Mouse (Mus musculus): ENCODE measurements around the gene Plce1. TPM values are rescaled to one million over a fixed set of nuclear protein-coding genes. Genes with fewer than 3 reads are reported as not detected.

Gene Plce1
- polyA plus RNA-seq, 1 experiment from 2014 or later = 0.60 TPM

- no peak for ATAC-seq
- Histone ChIP-seq H3K27me3 (ENCODE audit: insufficient read depth, low read length) (no peaks in the 10 kb centered on the region), H3K27ac (ENCODE audit: low read depth) (no peak overlapping the region), H3K9me3 (ENCODE audit: low read length) (no peaks in the 10 kb centered on the region), H3K36me3 (replicated peaks; ENCODE audit: insufficient read depth, low read length) (peaks cover 57% of the 10 kb centered on the region), H3K4me3 (ENCODE audit: low read depth, low read length) (no peak overlapping the region), H3K9ac (replicated peaks) (no peak overlapping the region), H3K4me2 (ENCODE audit: low read depth, low read length) (no peak overlapping the region), H3K4me1 (ENCODE audit: insufficient read depth) (no peaks in the 10 kb centered on the region)
- no peak for DNase-seq
- TF ChIP-seq EP300 (IDR thresholded peaks at IDR 0.05; ENCODE audit: low read depth) = no peak
- no peak for TF ChIP-seq CTCF (IDR thresholded peaks at IDR 0.05; ENCODE audit: low read depth)
- 86% methylated on average over 1 of the region's 1 CpGs for WGBS (ENCODE audit: insufficient replicate concordance)
Observed at GRCm38 (mm10) chr19:38798291-38798690, 317.4 kb downstream of the Plce1 start.

GRCm38 (mm10) chr19:38798801-38799200 lies 317.9 kb downstream of the Plce1 start:
- Histone ChIP-seq H3K4me2 (ENCODE audit: low read depth, low read length) (no peak overlapping the region), H3K4me3 (ENCODE audit: low read depth, low read length) (no peak overlapping the region), H3K27ac (ENCODE audit: low read depth) (no peak overlapping the region), H3K4me1 (ENCODE audit: insufficient read depth) (no peaks in the 10 kb centered on the region), H3K9me3 (ENCODE audit: low read length) (no peaks in the 10 kb centered on the region), H3K36me3 (replicated peaks; ENCODE audit: insufficient read depth, low read length) (peaks cover 58% of the 10 kb centered on the region), H3K9ac (replicated peaks) (no peak overlapping the region), H3K27me3 (ENCODE audit: insufficient read depth, low read length) (no peaks in the 10 kb centered on the region)
- TF ChIP-seq EP300 (IDR thresholded peaks at IDR 0.05; ENCODE audit: low read depth) = no peak
- no peak for TF ChIP-seq CTCF (IDR thresholded peaks at IDR 0.05; ENCODE audit: low read depth)
- ATAC-seq (no peak), DNase-seq (no peak)
- 88% methylated on average over 6 of the region's 6 CpGs for WGBS (ENCODE audit: insufficient replicate concordance)

DNA sequence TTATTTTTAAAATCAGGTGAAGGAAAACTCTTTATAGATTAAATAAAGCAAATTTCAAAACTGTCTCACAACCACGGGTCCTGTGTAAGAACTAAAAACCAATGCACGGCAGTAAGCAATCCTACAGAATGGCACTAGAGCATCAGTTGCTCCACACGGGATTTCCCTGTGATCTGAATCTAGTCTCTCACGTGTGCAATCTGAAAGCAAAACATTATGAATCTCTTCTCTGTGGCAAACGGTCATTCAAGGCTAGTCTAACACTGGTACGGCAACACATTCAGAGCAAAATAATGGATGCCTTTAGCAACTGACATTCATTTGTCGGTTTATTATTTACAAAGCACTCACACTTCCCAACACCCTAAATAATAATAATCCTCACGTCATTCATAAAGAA lies 337.3 kb downstream of the Plce1 start:
- TF ChIP-seq EP300 (IDR thresholded peaks at IDR 0.05; ENCODE audit: low read depth) (no peak), CTCF (IDR thresholded peaks at IDR 0.05; ENCODE audit: low read depth) (no peak)
- Histone ChIP-seq H3K9me3 (ENCODE audit: low read length) (no peaks in the 10 kb centered on the region), H3K4me3 (ENCODE audit: low read depth, low read length) (peak overlapping the region; percentile 67), H3K27ac (ENCODE audit: low read depth) (no peak overlapping the region; the same call in 1 of the 2 replicates), H3K36me3 (replicated peaks; ENCODE audit: insufficient read depth, low read length) (peaks cover 17% of the 10 kb centered on the region), H3K9ac (replicated peaks) (peak overlapping the region; percentile 73), H3K4me1 (ENCODE audit: insufficient read depth) (peaks cover 14% of the 10 kb centered on the region), H3K27me3 (ENCODE audit: insufficient read depth, low read length) (no peaks in the 10 kb centered on the region), H3K4me2 (ENCODE audit: low read depth, low read length) (peak overlapping the region; percentile 89)
- DNase-seq (no peak), ATAC-seq (no peak)
- WGBS (ENCODE audit: insufficient replicate concordance) = 25% methylated on average over 8 of the region's 8 CpGs

DNA sequence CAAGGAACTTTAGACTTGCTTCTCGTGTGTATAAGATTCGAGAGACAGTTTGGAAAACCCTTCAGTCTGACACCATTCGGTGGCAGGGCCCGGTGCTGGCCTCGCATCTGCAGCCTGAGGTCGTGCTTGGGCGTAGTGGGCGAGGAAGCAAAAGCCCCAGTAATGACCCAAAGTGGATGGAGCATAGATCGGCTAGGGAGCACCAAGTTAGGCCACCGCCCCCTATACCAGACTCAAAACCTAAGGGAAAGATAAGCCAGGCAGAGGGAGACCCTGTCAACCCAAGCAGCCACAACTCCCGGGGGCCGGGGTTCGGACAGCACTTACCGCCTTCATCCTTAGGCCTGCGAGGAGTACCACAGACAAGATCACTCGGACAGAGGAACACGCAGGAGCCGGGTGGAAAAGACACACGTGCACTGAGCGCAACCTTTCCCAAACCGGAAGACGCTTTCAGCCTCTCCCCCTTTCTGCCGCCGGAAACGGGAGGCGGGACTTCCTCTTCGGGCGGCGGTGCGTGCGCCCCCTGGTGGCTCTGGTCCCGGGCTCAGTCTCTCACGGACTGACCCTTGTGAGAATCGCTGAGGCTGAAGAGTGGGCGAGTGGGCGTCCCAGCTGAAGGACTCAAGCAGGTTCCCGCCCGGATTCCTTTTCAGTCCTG lies 338.0 kb downstream of the Plce1 start, which contains the start of gene Noc3l:
Noc3l (minus strand) TSS at position 472 of the 661 bp plus-strand sequence.
- Histone ChIP-seq H3K9me3 (ENCODE audit: low read length) (no peaks in the 10 kb centered on the region), H3K9ac (replicated peaks) (peak within 1 kb of the TSS; percentile 73), H3K27ac (ENCODE audit: low read depth) (peak within 1 kb of the TSS; percentile 78), H3K4me2 (ENCODE audit: low read depth, low read length) (peak within 1 kb of the TSS; percentile 89), H3K4me1 (ENCODE audit: insufficient read depth) (peaks cover 14% of the 10 kb centered on the region), H3K27me3 (ENCODE audit: insufficient read depth, low read length) (no peaks in the 10 kb centered on the region), H3K36me3 (replicated peaks; ENCODE audit: insufficient read depth, low read length) (peaks cover 14% of the 10 kb centered on the region), H3K4me3 (ENCODE audit: low read depth, low read length) (peak within 1 kb of the TSS; percentile 67)
- under 1% methylated on average over 33 of the region's 38 CpGs for WGBS (ENCODE audit: insufficient replicate concordance)
- DNase-seq (peak; percentile 96), ATAC-seq (peak; percentile 94)
- 0 out of 2 replicates have a peak, but pooled peaks have one; percentile 50 for TF ChIP-seq EP300 (IDR thresholded peaks at IDR 0.05; ENCODE audit: low read depth)
- peak; percentile 100 for TF ChIP-seq CTCF (IDR thresholded peaks at IDR 0.05; ENCODE audit: low read depth)

DNA sequence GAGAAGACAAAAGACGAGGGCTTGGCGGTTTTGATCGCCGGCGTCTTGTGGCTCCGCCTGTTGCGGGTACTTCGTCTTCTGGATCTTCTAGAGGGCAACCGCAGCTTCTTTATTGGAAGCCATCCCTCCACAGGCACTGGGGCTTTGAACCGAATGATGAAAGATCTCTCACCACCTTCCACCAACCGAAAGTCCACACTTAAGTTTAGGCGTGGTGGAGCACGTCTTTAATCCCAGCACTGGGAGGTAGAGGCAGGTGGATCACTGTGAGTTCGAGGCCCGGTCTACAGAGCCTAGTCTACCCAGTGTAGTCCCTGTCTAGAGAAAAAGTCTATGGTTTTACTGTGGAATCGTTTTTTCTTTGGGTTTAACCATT lies 338.5 kb downstream of the Plce1 start:
- TF ChIP-seq CTCF (IDR thresholded peaks at IDR 0.05; ENCODE audit: low read depth) (no peak), EP300 (IDR thresholded peaks at IDR 0.05; ENCODE audit: low read depth) (no peak)
- peak overlapping the region; percentile 73 for H3K9ac ChIP-seq (replicated peaks)
- no peaks in the 10 kb centered on the region for H3K27me3 ChIP-seq (ENCODE audit: insufficient read depth, low read length)
- H3K4me1 ChIP-seq (ENCODE audit: insufficient read depth) = peaks cover 14% of the 10 kb centered on the region
- peak overlapping the region; percentile 78 for H3K27ac ChIP-seq (ENCODE audit: low read depth)
- H3K9me3 ChIP-seq (ENCODE audit: low read length) = no peaks in the 10 kb centered on the region
- H3K36me3 ChIP-seq (replicated peaks; ENCODE audit: insufficient read depth, low read length) = peaks cover 9% of the 10 kb centered on the region
- WGBS (ENCODE audit: insufficient replicate concordance) = 9% methylated on average over 16 of the region's 16 CpGs
- ATAC-seq (peak; percentile 57), DNase-seq (no peak)
- H3K4me3 ChIP-seq (ENCODE audit: low read depth, low read length) = peak overlapping the region; percentile 67
- peak overlapping the region; percentile 89 for H3K4me2 ChIP-seq (ENCODE audit: low read depth, low read length)

DNA sequence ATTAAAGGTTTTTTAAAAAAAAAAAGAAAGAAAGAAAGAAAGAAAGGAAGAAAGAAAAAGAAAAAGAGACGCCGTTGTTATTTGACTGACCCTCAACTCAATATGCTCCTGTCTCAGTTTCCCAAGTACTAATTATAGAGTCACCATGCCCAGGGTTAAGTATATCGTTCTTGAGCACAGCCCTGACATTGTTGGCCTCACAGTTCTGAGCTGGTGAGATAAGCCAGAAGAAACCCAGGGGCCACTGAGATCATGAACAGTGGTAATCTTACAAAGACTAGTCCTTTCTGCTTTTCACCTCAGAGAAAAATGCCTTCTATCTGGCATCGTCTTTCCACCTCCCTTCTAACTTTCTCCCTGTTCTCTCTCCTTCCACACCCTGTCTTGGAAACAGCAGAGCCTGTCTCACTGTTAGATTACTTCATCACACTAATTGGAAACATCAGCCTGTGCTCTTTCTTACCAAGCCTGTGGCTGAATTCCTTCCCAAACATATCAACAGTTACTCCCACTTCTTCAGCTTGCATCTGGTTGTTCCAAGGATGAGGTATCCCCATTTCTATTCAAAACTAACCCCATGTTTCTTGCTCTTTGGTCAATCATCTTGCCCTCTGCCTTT lies 339.4 kb downstream of the Plce1 start:
- H3K9ac ChIP-seq (replicated peaks) = peak overlapping the region; percentile 42; the same call in 1 of the 2 replicates
- TF ChIP-seq CTCF (IDR thresholded peaks at IDR 0.05; ENCODE audit: low read depth) = no peak
- peak; percentile 93 for TF ChIP-seq EP300 (IDR thresholded peaks at IDR 0.05; ENCODE audit: low read depth)
- H3K4me1 ChIP-seq (ENCODE audit: insufficient read depth) = peaks cover 14% of the 10 kb centered on the region
- no peaks in the 10 kb centered on the region for H3K9me3 ChIP-seq (ENCODE audit: low read length)
- no peaks in the 10 kb centered on the region for H3K27me3 ChIP-seq (ENCODE audit: insufficient read depth, low read length)
- 46% methylated on average over 4 of the region's 4 CpGs for WGBS (ENCODE audit: insufficient replicate concordance)
- H3K4me3 ChIP-seq (ENCODE audit: low read depth, low read length) = peak overlapping the region; percentile 67
- ATAC-seq (peak; percentile 78), DNase-seq (peak; percentile 31)
- peak overlapping the region; percentile 89 for H3K4me2 ChIP-seq (ENCODE audit: low read depth, low read length)
- H3K27ac ChIP-seq (ENCODE audit: low read depth) = peak overlapping the region; percentile 78
- H3K36me3 ChIP-seq (replicated peaks; ENCODE audit: insufficient read depth, low read length) = no peaks in the 10 kb centered on the region
